Mouse (Mus musculus): ENCODE data around the gene Rps19bp1.

Gene Rps19bp1

GRCm38 (mm10) chr15:80263610-80264575 lies at the start of gene Rps19bp1:
Rps19bp1 (minus strand) TSS chr15:80264315.
- DNase-seq: peak; percentile 79

- DNase-seq: no peak
Observed at GRCm38 (mm10) chr15:80306146-80306545, 42.0 kb upstream of the Rps19bp1 start.

GRCm38 (mm10) chr15:80304188-80304587 lies 40.1 kb upstream of the Rps19bp1 start:
- no peak for DNase-seq

- peak; percentile 53 for DNase-seq
Observed at GRCm38 (mm10) chr15:80303779-80304178, 39.7 kb upstream of the Rps19bp1 start.

GRCm38 (mm10) chr15:80297146-80297545 lies 33.0 kb upstream of the Rps19bp1 start:
- no peak for DNase-seq

- DNase-seq: peak; percentile 79
Observed at GRCm38 (mm10) chr15:80289436-80289835, 25.3 kb upstream of the Rps19bp1 start.

GRCm38 (mm10) chr15:80288036-80288435 lies 23.9 kb upstream of the Rps19bp1 start:
- DNase-seq: peak; percentile 67

GRCm38 (mm10) chr15:80286851-80287415 lies 22.8 kb upstream of the Rps19bp1 start, which contains the start of gene Cacna1i:
Cacna1i (plus strand) TSS chr15:80287238.
- DNase-seq: peak; percentile 77

- DNase-seq: no peak
Observed at GRCm38 (mm10) chr15:80280646-80281045, 16.5 kb upstream of the Rps19bp1 start.

GRCm38 (mm10) chr15:80279053-80279452 lies 14.9 kb upstream of the Rps19bp1 start:
- no peak for DNase-seq

- DNase-seq: peak; percentile 68
Observed at GRCm38 (mm10) chr15:80278121-80278759, 14.1 kb upstream of the Rps19bp1 start.

GRCm38 (mm10) chr15:80277625-80278024 lies 13.5 kb upstream of the Rps19bp1 start:
- DNase-seq: no peak

GRCm38 (mm10) chr15:80277107-80277506 lies 13.0 kb upstream of the Rps19bp1 start:
- DNase-seq: no peak

- no peak for DNase-seq
Observed at GRCm38 (mm10) chr15:80271858-80272396, 7.8 kb upstream of the Rps19bp1 start.

GRCm38 (mm10) chr15:80266281-80266680 lies 2.2 kb upstream of the Rps19bp1 start:
- DNase-seq: peak; percentile 86

- DNase-seq: no peak
Observed at GRCm38 (mm10) chr15:80261100-80261499, 3.0 kb downstream of the Rps19bp1 start.

GRCm38 (mm10) chr15:80260677-80261076 lies 3.4 kb downstream of the Rps19bp1 start:
- peak; percentile 90 for DNase-seq

- DNase-seq: no peak
Observed at GRCm38 (mm10) chr15:80259406-80260045, 4.6 kb downstream of the Rps19bp1 start.

GRCm38 (mm10) chr15:80258240-80259170 lies 5.6 kb downstream of the Rps19bp1 start:
- DNase-seq: no peak

GRCm38 (mm10) chr15:80257602-80258239 lies 6.4 kb downstream of the Rps19bp1 start:
- no peak for DNase-seq
